14 mouse cellular contexts compared by ENCODE assay signal in genomic region chr6:32702245-32702791, GRCm38 (mm10).
DNase-seq lines count a peak whose midpoint lies in the region; ATAC-seq lines count a peak whose summit lies in the region.
"Had no signal": no experiment of that assay in that cellular context is flagged by ENCODE, and none has a peak within 500 bp of the region (broad histone marks: within the 10 kb centered on the region; RNA-seq: fewer than 3 reads in every experiment).

No protein-coding gene starts in this region.

- peak; percentile 54 to 55 for DNase-seq in layer of hippocampus, adult 18-20 months (ENCODE audit: low spot score in 2 of 2)
- no peak for DNase-seq in layer of hippocampus, postnatal 25 days (ENCODE audit: extremely low spot score in 1 of 2, low spot score in 1 of 2)
- peak; percentile 61 for DNase-seq in cerebellum, adult 8-10 months
- DNase-seq in layer of hippocampus, adult 8-10 months (ENCODE audit: low spot score in 2 of 2): peak; percentile 56 to 58
- no peak for DNase-seq in lung, postnatal 10 days
- no peak for DNase-seq in gastrocnemius, postnatal 25 days
- DNase-seq: embryo, embryonic 11 days; gastrocnemius, adult 2 months; heart, postnatal 10 days; kidney, postnatal 14 days; liver; thymus, postnatal 14 days had no signal

- ATAC-seq in cerebellum, adult (ENCODE audit: insufficient number of reproducible peaks, low FRiP score, low TSS enrichment): peak; percentile 94
- ATAC-seq: intestine, embryonic 16.5 days had no signal

Comparison
In these comparisons a context has a peak if more than half of its experiments do, and no peak if none do; other contexts are left out.
1. DNase-seq: peak in layer of hippocampus, adult 18-20 months (2 of 2), cerebellum, adult 8-10 months (single experiment) and layer of hippocampus, adult 8-10 months (2 of 2); none in layer of hippocampus, postnatal 25 days (0 of 2), lung, postnatal 10 days (single experiment) and gastrocnemius, postnatal 25 days (single experiment).